Mouse (Mus musculus) monocyte, adult 59 days (primary cell): Measurements from ENCODE around the gene Atg16l1. TPM values are rescaled to one million over a fixed set of nuclear protein-coding genes. Genes with fewer than 3 reads are reported as not detected.

Source experiments
- total RNA-seq, 2 experiments: library from RNA; stranded (reverse); gene quantifications; one replicate each; pipeline ENCODE4 v1.2.4; 2023

The Atg16l1 gene
- 10 to 100 TPM; 53.0 to 58.2 TPM for total RNA-seq

DNA sequence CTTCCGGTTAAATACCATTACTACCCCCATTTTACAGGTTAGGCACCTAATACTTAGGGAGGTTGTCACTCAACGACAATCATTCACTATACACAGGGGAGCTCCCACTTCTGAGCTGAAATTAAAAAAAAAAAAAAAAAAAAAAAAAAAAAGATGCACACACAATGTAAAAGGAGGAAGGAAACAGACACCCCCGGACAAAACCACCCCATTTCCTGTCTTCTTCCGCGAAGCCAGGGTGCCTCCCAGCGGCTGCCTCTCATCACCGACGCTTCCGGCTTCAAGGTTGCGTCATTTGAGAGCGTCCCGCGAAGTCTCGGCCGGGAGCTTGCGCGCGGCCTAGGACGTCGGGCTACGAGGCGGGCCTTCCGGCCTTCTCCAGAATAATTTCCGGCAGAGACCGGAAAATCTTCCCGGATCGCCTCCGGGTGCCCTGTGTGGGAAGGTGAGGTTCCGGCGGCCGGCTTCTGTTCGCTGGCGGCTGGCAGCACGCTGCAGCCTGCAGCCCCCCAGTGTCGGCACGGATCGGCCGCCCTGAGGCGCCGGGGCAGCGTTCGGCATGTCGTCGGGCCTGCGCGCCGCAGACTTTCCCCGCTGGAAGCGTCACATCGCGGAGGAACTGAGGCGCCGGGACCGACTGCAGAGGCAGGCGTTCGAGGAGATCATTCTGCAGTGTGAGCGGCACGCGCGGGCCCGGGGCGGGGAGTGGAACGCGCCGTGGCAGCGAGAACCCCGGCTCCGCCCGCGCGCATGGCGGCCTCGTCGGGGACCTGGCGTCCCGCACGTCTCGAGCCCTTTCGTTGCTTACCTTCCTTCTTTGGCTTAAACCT lies at the start of gene Atg16l1:
Gene Atg16l1 (plus strand): TSS at position 230 of the 830 bp plus-strand sequence.

DNA sequence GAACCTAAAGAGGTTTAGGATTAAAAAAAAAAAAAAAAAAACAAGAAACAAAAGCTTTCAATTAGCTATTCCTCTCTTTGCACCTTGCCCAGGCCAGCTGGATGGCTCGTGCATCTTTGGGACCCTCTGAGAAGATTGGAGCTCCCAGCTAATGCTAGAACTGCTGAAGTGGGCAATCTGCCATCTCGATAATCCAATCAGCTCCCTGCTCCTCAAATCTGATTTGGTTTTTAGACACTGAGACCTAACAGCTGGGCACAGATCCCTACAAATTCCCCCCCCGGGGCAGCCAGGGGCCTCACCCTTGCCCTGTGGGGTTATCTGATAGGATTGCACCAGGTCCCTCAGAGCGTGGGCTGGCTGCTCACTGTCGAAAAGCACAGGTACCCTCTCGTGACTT lies 47.9 kb downstream of the Atg16l1 start, which contains the start of gene Sag:
Gene Sag (plus strand): TSS at position 105 of the 400 bp plus-strand sequence.

Other genes with a start within 250 kb of the Atg16l1 start
- not detected for gene Neu2, start 246.0 kb upstream of the Atg16l1 start, total RNA-seq
- not detected for gene Ngef, start 182.0 kb upstream of the Atg16l1 start, total RNA-seq
- gene Inpp5d, start 135.6 kb upstream of the Atg16l1 start, total RNA-seq, result 100 to 1,000 TPM; 563 to 576 TPM
- gene Sag, start 47.8 kb downstream of the Atg16l1 start, total RNA-seq, result 1 to 10 TPM; 2.4 to 2.8 TPM
- 100 to 1,000 TPM; 144 to 154 TPM for gene Dgkd, start 97.4 kb downstream of the Atg16l1 start, total RNA-seq